Mouse (Mus musculus): ENCODE measurements around the gene Ssc4d. TPM values are rescaled to one million over a fixed set of nuclear protein-coding genes. Genes with fewer than 3 reads are reported as not detected.

Gene Ssc4d
- polyA plus RNA-seq (2016; fragmentation: Nextera tagmentation; extraction: Ambion mirVana): 0.82 and 2.2 TPM in 2 replicates

DNA sequence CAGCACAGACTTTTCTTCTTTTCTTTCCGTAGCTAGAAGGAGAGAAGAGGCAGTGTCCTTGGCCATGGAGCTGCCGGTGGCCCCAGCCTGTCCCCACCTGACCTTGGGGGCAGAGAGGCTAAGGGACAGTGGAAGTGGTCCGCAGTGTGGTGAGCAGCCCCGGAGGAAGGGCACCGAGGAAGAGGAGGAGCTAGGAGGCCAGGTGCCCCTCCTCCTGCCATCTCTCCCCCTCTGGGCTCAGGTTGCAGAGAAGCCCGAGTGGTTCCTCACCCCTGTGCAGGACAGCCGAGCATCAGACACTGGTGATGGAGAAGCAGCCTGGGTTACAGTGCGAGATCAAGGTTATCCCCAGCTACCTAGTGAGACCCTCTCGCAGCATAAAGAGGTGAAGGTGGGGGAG is at the start of gene Ssc4d:
Gene Ssc4d (minus strand): TSS at position 167 of the 400 bp plus-strand sequence.
- H3K4me2 ChIP-seq (replicated peaks): no peak within 1 kb of the TSS
- no peak within 1 kb of the TSS for H3K27ac ChIP-seq (replicated peaks)
- H3K9ac ChIP-seq (replicated peaks): no peak within 1 kb of the TSS
- ATAC-seq (ENCODE audit: low FRiP score, low read depth): no peak
- no peaks in the 10 kb centered on the region for H3K4me1 ChIP-seq
- H3K4me3 ChIP-seq: no peak within 1 kb of the TSS
- 19% methylated on average over 9 of the region's 9 CpGs for WGBS
- no peaks in the 10 kb centered on the region for H3K9me3 ChIP-seq
- no peaks in the 10 kb centered on the region for H3K27me3 ChIP-seq
- H3K36me3 ChIP-seq: no peaks in the 10 kb centered on the region

DNA sequence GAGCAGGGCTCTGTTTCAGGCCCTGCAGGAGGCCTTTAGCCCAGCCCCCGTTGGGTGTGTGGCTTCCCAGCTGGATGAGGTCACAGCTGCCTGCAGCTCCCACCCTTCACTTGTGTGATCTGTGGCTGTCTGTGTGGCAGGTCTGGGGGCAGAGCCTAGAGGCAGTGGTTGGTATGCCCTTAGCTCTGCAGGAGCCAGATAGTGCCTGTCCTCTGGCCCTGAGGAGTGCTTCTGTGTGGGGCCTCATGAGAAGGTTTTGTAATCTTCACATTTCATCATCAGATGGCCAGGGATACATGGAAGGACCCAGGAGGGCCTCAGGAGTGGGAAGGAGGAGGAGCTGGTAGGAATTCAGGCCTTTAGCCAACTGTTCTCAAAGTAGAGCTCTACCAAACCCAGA is 45.6 kb upstream of the Ssc4d start:
- Histone ChIP-seq H3K9me3 (no peaks in the 10 kb centered on the region), H3K4me2 (replicated peaks) (no peak overlapping the region), H3K4me1 (peaks cover 4% of the 10 kb centered on the region; the same call in 1 of the 2 replicates), H3K36me3 (peaks cover 32% of the 10 kb centered on the region), H3K4me3 (no peak overlapping the region), H3K9ac (replicated peaks) (no peak overlapping the region), H3K27me3 (no peaks in the 10 kb centered on the region), H3K27ac (replicated peaks) (no peak overlapping the region)
- 30% methylated on average over 1 of the region's 1 CpGs for WGBS
- no peak for ATAC-seq (ENCODE audit: low FRiP score, low read depth)

DNA sequence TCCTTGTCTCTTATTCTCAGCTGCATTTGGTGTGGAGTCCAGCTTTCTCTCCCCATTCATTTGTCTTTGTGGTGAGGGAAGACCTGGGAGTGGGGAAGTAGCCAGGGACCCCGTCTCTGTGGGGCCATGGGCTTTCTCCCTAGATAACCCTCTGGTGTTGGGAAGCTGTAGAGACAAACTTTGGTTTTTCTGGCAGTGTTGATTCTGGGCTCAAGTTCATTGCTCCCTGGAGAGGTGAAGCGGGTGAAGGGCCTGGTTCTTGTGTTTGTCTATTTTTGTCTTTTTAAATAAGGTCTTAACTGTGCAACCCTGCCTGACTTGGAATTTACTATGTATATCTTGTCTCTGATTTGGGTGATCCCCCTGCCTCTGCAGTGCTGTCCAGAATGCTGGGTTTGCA is 44.4 kb upstream of the Ssc4d start:
- WGBS: 81% methylated on average over 2 of the region's 2 CpGs
- Histone ChIP-seq H3K9me3 (no peaks in the 10 kb centered on the region), H3K27me3 (no peaks in the 10 kb centered on the region), H3K4me1 (peaks cover 4% of the 10 kb centered on the region; the same call in 1 of the 2 replicates), H3K36me3 (peaks cover 24% of the 10 kb centered on the region), H3K4me2 (replicated peaks) (no peak overlapping the region), H3K27ac (replicated peaks) (no peak overlapping the region), H3K4me3 (no peak overlapping the region), H3K9ac (replicated peaks) (no peak overlapping the region)
- no peak for ATAC-seq (ENCODE audit: low FRiP score, low read depth)

DNA sequence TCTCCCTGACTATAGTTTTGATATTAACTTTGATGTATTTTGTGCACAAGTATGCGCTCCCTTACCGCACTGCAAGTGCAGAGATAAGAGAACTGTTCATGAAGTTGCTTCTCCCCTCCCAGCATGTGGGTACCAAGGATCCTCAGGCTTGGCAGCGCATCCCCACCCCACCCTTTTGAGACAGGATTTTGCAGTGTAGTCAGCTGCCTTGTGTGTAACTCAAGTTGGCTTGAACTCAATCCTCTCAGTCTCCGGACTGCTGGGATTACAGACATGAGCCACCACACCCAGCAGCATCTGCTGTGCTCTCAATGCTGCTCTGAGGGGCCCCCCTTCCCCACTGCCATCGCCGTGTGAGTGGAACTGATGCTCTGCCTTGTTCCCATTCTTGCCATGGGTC is 42.9 kb upstream of the Ssc4d start:
- Histone ChIP-seq H3K9ac (replicated peaks) (no peak overlapping the region), H3K27ac (replicated peaks) (no peak overlapping the region), H3K27me3 (no peaks in the 10 kb centered on the region), H3K36me3 (peaks cover 37% of the 10 kb centered on the region), H3K4me2 (replicated peaks) (no peak overlapping the region), H3K4me3 (no peak overlapping the region), H3K4me1 (peaks cover 4% of the 10 kb centered on the region; the same call in 1 of the 2 replicates), H3K9me3 (no peaks in the 10 kb centered on the region)
- no peak for ATAC-seq (ENCODE audit: low FRiP score, low read depth)
- 92% methylated on average over 6 of the region's 6 CpGs for WGBS

DNA sequence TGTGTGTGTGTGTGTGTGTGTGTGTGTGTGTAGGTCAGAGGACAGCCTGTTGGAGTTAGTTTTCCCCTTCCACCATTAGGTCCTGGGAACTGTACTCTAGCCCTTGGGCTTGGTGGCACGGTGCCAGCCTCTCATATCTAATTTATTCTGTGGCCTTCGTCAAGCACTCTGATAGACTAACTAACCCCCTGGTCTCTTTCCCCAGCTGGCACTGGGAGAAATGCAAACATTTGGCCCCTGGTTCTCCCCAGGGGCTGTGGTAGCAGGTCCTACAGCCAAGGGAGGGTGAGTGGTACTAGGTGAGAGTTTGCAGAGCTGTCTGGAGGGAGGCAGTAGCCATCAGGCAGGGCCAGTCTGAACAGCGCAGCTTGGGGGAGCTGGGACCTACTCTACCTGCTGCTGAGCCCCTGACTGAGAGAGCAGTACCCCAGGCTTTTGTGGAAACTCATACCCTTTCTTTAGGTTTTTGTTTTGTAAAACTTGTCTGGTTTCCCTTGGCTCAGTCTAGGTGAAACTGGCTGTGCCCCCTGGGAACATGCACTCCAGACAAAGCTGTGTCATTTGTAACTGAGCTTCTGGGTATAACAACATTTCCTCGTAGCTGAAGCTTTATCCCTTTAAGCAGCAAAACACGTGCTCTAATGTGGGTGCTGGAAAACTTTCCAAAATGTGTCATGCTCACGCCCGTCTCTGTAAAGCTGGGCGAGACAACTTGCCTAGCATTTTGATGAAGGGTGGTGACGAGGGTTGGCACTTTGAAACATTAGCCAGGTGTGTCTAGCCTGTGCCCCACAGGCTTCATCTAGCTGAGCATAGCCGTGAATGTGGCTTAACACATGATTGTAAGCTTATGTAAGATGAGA is 41.9 kb upstream of the Ssc4d start:
- Histone ChIP-seq H3K4me3 (no peak overlapping the region), H3K27ac (replicated peaks) (no peak overlapping the region), H3K9ac (replicated peaks) (no peak overlapping the region), H3K4me1 (peaks cover 4% of the 10 kb centered on the region; the same call in 1 of the 2 replicates), H3K4me2 (replicated peaks) (no peak overlapping the region), H3K27me3 (no peaks in the 10 kb centered on the region), H3K9me3 (no peaks in the 10 kb centered on the region), H3K36me3 (peaks cover 40% of the 10 kb centered on the region)
- 80% methylated on average over 10 of the region's 10 CpGs for WGBS
- ATAC-seq (ENCODE audit: low FRiP score, low read depth): no peak

DNA sequence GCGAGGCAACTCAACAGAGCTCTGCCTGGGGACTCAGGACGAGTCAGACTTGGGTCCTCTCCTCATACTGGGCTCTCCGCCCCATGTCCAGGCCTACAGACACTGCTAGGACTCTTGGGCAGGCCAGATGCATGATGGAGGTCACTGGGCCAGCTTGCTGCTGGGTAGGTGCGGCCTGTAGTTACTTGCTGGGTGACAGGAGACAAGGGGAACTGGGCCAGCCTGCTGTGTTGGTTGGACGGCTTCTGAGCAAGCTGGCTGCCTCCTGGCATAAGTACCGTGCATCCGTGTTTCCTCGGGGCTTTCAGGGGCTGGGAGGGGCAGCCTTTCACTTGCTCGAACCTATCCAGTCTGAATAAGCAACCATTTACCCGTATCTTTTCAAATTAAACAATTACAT is 41.3 kb upstream of the Ssc4d start:
- H3K9me3 ChIP-seq: no peaks in the 10 kb centered on the region
- peaks cover 4% of the 10 kb centered on the region; the same call in 1 of the 2 replicates for H3K4me1 ChIP-seq
- no peak overlapping the region for H3K4me2 ChIP-seq (replicated peaks)
- 82% methylated on average over 10 of the region's 10 CpGs for WGBS
- no peak overlapping the region for H3K4me3 ChIP-seq
- ATAC-seq (ENCODE audit: low FRiP score, low read depth): no peak
- peaks cover 43% of the 10 kb centered on the region for H3K36me3 ChIP-seq
- H3K27me3 ChIP-seq: no peaks in the 10 kb centered on the region
- no peak overlapping the region for H3K27ac ChIP-seq (replicated peaks)
- no peak overlapping the region for H3K9ac ChIP-seq (replicated peaks)

DNA sequence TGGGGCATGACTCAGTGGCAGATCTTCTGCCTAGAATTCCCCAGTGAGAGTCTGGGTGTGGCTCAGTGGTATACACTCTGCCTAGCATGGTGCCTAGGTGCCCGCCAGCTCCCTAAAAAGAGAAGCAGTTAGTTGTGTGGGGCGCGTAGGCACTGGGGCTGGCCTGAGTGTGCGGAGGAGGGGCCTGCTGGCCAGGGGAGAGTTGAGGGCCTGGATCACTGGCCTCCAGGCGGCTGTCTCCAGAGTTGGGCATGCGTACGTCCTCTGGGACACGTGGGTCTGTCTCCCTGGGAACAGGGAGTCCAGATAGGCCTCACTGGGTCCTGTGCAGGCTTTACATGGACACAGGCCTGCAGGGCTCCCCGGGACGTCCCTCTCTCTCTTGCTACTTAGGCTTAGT is 40.5 kb upstream of the Ssc4d start:
- WGBS: 74% methylated on average over 10 of the region's 10 CpGs
- peaks cover 4% of the 10 kb centered on the region; the same call in 1 of the 2 replicates for H3K4me1 ChIP-seq
- no peak overlapping the region for H3K4me2 ChIP-seq (replicated peaks)
- no peak overlapping the region for H3K27ac ChIP-seq (replicated peaks)
- H3K27me3 ChIP-seq: no peaks in the 10 kb centered on the region
- ATAC-seq (ENCODE audit: low FRiP score, low read depth): no peak
- H3K4me3 ChIP-seq: no peak overlapping the region
- peaks cover 47% of the 10 kb centered on the region for H3K36me3 ChIP-seq
- H3K9me3 ChIP-seq: no peaks in the 10 kb centered on the region
- H3K9ac ChIP-seq (replicated peaks): no peak overlapping the region

DNA sequence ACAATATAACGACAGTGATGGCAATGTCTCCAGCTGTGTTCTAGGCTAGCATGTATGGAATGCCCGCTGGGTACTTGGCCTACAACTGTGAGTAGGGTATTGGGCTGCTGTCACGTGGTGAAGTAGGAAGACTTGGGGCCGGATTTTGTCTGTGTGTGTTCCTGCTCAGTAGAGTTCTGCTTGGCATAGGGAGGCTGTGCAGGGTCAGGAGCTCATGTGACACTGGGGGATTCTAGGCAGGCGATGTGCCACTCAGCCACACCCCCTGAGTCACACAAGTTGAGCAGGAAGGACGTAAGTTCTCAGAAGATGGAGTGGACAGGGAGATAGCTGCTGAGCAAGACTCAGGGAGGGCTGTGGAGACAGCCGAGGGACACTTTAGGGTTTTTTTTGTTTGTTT is 33.4 kb upstream of the Ssc4d start:
- Histone ChIP-seq H3K4me3 (no peak overlapping the region), H3K4me1 (peaks cover 3% of the 10 kb centered on the region), H3K36me3 (peaks cover 24% of the 10 kb centered on the region), H3K27me3 (no peaks in the 10 kb centered on the region), H3K4me2 (replicated peaks) (no peak overlapping the region), H3K9me3 (no peaks in the 10 kb centered on the region), H3K27ac (replicated peaks) (no peak overlapping the region), H3K9ac (replicated peaks) (no peak overlapping the region)
- WGBS: 87% methylated on average over 7 of the region's 7 CpGs
- no peak for ATAC-seq (ENCODE audit: low FRiP score, low read depth)

DNA sequence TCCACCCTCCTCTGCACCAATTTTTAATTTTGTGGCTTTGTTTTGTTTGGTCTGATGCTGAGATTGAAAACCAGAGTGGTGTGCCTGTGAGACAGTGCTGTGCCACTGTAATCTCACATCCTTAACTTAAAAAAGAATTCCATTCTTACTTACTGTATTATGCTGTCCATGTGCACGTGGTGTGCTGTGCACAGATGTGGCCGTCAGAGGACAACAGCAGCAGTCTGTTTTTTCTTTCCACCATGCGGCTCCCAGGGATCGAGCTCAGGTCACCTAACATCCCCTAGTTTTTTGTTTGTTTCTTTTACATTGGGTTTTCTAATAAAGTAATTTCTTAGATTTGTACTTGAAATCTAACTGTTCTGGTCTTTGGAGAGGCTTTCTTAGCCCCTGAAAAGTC is 30.2 kb upstream of the Ssc4d start:
- H3K9me3 ChIP-seq: no peaks in the 10 kb centered on the region
- no peak for ATAC-seq (ENCODE audit: low FRiP score, low read depth)
- 86% methylated on average over 4 of the region's 4 CpGs for WGBS
- no peak overlapping the region for H3K4me2 ChIP-seq (replicated peaks)
- H3K4me1 ChIP-seq: peaks cover 6% of the 10 kb centered on the region
- no peak overlapping the region for H3K9ac ChIP-seq (replicated peaks)
- H3K36me3 ChIP-seq: peaks cover 11% of the 10 kb centered on the region
- H3K27me3 ChIP-seq: no peaks in the 10 kb centered on the region
- H3K4me3 ChIP-seq: no peak overlapping the region
- no peak overlapping the region for H3K27ac ChIP-seq (replicated peaks)

DNA sequence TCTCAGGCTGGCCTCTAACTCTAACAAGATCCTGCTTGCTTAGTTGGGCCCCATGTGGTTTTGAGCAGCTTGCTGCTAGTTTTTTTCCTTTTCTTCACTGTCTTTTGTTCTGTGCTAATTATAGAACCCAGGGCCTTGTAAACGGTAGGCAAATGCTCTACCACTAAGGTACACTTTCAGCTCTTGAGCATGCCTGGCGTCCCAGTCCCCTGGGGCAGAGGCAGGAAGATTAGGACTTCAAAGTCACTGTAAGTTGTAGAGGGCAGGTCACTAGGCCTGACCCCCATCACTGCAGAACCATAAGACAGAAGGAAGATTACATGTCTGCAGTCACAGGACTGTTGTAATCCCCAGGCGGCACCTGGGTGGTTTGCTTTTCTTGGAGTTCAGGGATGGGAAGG is 28.4 kb upstream of the Ssc4d start:
- ATAC-seq (ENCODE audit: low FRiP score, low read depth): no peak
- H3K9ac ChIP-seq (replicated peaks): no peak overlapping the region
- H3K36me3 ChIP-seq: peaks cover 29% of the 10 kb centered on the region
- H3K4me1 ChIP-seq: peaks cover 6% of the 10 kb centered on the region
- no peak overlapping the region for H3K27ac ChIP-seq (replicated peaks)
- no peak overlapping the region for H3K4me2 ChIP-seq (replicated peaks)
- no peak overlapping the region for H3K4me3 ChIP-seq
- H3K9me3 ChIP-seq: no peaks in the 10 kb centered on the region
- WGBS: 32% methylated on average over 3 of the region's 3 CpGs
- no peaks in the 10 kb centered on the region for H3K27me3 ChIP-seq

DNA sequence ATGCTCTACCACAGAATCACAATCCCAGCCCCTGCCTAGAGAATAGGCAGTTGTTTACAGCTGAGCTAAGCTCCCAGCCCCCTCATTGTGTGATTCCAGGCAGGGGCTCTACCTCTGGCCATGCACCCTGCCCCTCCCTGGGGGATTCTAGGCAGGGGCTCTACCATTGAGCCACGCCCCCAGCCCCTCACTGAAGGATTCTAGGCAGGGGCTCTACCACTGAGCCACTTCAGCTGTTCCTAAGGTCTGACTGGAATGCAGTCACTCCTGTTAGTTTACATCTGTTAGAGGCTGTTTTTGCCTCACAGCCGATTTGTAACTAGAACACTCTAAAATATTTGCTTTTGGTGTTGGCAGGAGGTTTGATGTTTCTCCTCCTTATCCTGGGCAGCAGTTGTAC is 28.0 kb upstream of the Ssc4d start:
- H3K36me3 ChIP-seq: peaks cover 32% of the 10 kb centered on the region
- ATAC-seq (ENCODE audit: low FRiP score, low read depth): no peak
- H3K4me1 ChIP-seq: peaks cover 6% of the 10 kb centered on the region
- H3K27me3 ChIP-seq: no peaks in the 10 kb centered on the region
- no peak overlapping the region for H3K27ac ChIP-seq (replicated peaks)
- no peaks in the 10 kb centered on the region for H3K9me3 ChIP-seq
- H3K4me3 ChIP-seq: no peak overlapping the region
- H3K4me2 ChIP-seq (replicated peaks): no peak overlapping the region
- H3K9ac ChIP-seq (replicated peaks): no peak overlapping the region
- 73% methylated on average over 2 of the region's 2 CpGs for WGBS

DNA sequence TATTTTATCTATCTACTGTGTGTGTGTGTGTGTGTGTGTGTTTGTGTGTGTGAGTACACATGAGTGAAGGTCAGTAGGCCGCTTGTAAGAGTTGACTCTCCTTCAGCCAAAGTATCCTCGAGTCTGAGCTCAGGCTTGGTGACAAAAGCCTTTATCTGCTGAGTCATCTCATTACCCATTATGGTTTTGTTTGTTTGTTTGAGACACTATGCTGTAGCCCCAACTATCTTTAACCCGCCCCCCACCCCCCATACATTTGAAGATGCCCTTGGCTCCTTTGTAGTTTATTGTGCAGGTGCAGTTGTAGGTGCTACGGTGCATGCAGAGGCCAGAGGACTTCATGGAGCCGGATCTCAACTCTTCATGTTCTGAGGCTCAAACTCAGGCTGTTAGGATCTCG is 26.9 kb upstream of the Ssc4d start:
- H3K4me3 ChIP-seq: no peak overlapping the region
- H3K9me3 ChIP-seq: no peaks in the 10 kb centered on the region
- H3K4me1 ChIP-seq: peaks cover 6% of the 10 kb centered on the region
- H3K4me2 ChIP-seq (replicated peaks): no peak overlapping the region
- peaks cover 41% of the 10 kb centered on the region for H3K36me3 ChIP-seq
- H3K9ac ChIP-seq (replicated peaks): no peak overlapping the region
- no peak for ATAC-seq (ENCODE audit: low FRiP score, low read depth)
- H3K27me3 ChIP-seq: no peaks in the 10 kb centered on the region
- WGBS: 96% methylated on average over 6 of the region's 6 CpGs
- H3K27ac ChIP-seq (replicated peaks): no peak overlapping the region
